Mouse (Mus musculus) liver, embryonic 11.5 days (tissue): ENCODE data around the gene Auts2. TPM values are rescaled to one million over a fixed set of nuclear protein-coding genes. Genes with fewer than 3 reads are reported as not detected.

Experiments
- ATAC-seq: fragments of 200-750 bp; cut with Nextera tagmentation; replicated peaks from 2 replicates; pipeline ENCODE4 v1.8.0; 2017; ENCODE audit warnings: moderate number of reproducible peaks, mild to moderate bottlenecking, moderate TSS enrichment, moderate library complexity; ENCODE audit not compliant: low FRiP score
- DNase-seq: peaks from one replicate; pipeline ENCODE4 v3.0.0-alpha.2; 2017; ENCODE audit warnings: low spot score
- H3K27ac ChIP-seq: fragments of 300-500 bp; sonication (generic); 2 replicates; pipeline ENCODE4 v1.5.1; 2014; ENCODE audit warnings: mild to moderate bottlenecking, low read depth, low read length, control low read depth
- H3K27me3 ChIP-seq: fragments of 300-500 bp; sonication (generic); replicated peaks from 2 replicates; pipeline ENCODE4 v1.6.1; 2014; ENCODE audit warnings: low read length, mixed read lengths; ENCODE audit not compliant: control insufficient read depth, insufficient read depth
- H3K36me3 ChIP-seq: fragments of 300-500 bp; sonication (generic); 2 replicates; pipeline ENCODE4 v1.6.1; 2014; ENCODE audit warnings: mild to moderate bottlenecking, low read length, moderate library complexity, mixed read lengths; ENCODE audit not compliant: control insufficient read depth, insufficient read depth
- H3K4me1 ChIP-seq: fragments of 300-500 bp; sonication (generic); replicated peaks from 2 replicates; pipeline ENCODE4 v1.6.1; 2014; ENCODE audit warnings: low read length, mixed read lengths; ENCODE audit not compliant: control insufficient read depth, insufficient read depth
- H3K4me2 ChIP-seq: fragments of 300-500 bp; sonication (generic); 2 replicates; pipeline ENCODE4 v1.6.1; 2014; ENCODE audit warnings: mild to moderate bottlenecking, control low read depth, moderate library complexity
- H3K4me3 ChIP-seq: fragments of 300-500 bp; sonication (generic); 2 replicates; pipeline ENCODE4 v1.5.1; 2014; ENCODE audit warnings: low read depth, low read length, control low read depth
- H3K9ac ChIP-seq: fragments of 300-500 bp; sonication (generic); 2 replicates; pipeline ENCODE4 v1.6.1; 2014; ENCODE audit warnings: low read depth, low read length, control low read depth
- H3K9me3 ChIP-seq: fragments of 300-500 bp; sonication (generic); 2 replicates; pipeline ENCODE4 v1.6.1; 2016; ENCODE audit warnings: low read length, inconsistent platforms, mixed read lengths; ENCODE audit not compliant: control insufficient read depth
- WGBS: fragments of 180-500 bp; shearing (Covaris S2); extraction: QIAGEN DNeasy Blood & Tissue Kit; methylation state at CpG from one replicate; pipeline ENCODE4 v1.1.7; 2014; 5-methylcytosine and 5-hydroxymethylcytosine counted together
- polyA plus RNA-seq: library from polyadenylated mRNA; unstranded; fragments of >200 nt; fragmentation: Nextera tagmentation; extraction: Ambion mirVana; gene quantifications from 2 replicates; pipeline ENCODE4 v1.2.1, GENCODE M21; 2014

The Auts2 gene
- polyA plus RNA-seq, 1 experiment from 2014 or later, result 13.8 TPM

GRCm38 (mm10) chr5:132318026-132318765 is 224.9 kb downstream of the Auts2 start:
- ATAC-seq, result no peak

DNA sequence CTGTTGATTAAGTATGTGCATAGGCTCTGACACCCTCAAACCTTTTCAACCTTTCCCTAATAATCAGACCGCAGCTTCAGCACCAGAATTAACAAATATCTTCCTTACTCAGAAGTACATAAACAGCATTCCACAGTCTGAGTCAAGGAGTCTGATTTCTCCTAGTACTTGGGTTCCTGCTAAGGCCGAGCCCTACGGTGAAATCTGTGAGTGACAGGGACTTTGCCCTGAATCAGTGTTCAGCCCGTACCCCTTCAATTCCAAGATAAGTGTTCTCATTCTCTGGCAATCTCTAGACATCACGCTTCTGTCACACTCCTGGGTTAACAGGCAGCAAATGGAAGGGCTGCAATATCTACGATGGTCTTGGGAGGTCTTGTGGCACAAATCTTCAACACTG is 226.2 kb downstream of the Auts2 start:
- ATAC-seq, result no peak
- no peak for DNase-seq
- H3K9me3 ChIP-seq, result no peaks in the 10 kb centered on the region
- 74% methylated on average over 6 of the region's 6 CpGs for whole genome bisulfite sequencing
- H3K4me3 ChIP-seq, result no peak overlapping the region
- H3K36me3 ChIP-seq, result no peaks in the 10 kb centered on the region
- H3K27ac ChIP-seq, result no peak overlapping the region
- no peaks in the 10 kb centered on the region for H3K27me3 ChIP-seq
- H3K4me1 ChIP-seq, result no peaks in the 10 kb centered on the region
- no peak overlapping the region for H3K4me2 ChIP-seq
- no peak overlapping the region for H3K9ac ChIP-seq

More at GRCm38 (mm10) chr5:132318026-132318765, 224.9 kb downstream of the Auts2 start:
- Histone ChIP-seq H3K27ac (no peak overlapping the region), H3K4me1 (no peaks in the 10 kb centered on the region), H3K27me3 (no peaks in the 10 kb centered on the region), H3K9ac (no peak overlapping the region), H3K4me2 (no peak overlapping the region), H3K36me3 (no peaks in the 10 kb centered on the region), H3K4me3 (no peak overlapping the region), H3K9me3 (no peaks in the 10 kb centered on the region)
- WGBS, result 79% methylated on average over 9 of the region's 9 CpGs
- DNase-seq, result no peak

DNA sequence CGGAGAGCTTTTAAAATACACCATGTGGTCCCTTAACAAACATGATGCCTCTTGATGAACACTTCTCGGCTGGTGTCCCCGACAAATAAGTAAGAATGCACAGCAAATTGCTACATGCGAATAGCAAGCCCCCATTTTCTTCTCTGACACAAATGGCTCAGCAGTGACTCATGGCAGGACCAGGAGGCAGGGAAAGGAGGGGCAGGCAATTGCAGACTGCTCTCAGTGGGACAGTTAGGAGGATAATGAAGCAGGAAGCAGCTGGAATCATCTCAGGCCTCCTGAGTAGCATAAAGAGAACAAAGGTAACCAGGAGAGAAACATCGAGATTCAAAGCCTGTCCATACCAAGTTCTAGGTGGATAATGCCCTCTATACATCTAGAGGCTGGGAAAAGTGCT is 228.8 kb downstream of the Auts2 start:
- 85% methylated on average over 5 of the region's 5 CpGs for WGBS
- H3K4me1 ChIP-seq, result no peaks in the 10 kb centered on the region
- H3K9ac ChIP-seq, result no peak overlapping the region
- no peak for ATAC-seq
- DNase-seq, result no peak
- no peak overlapping the region for H3K4me3 ChIP-seq
- H3K36me3 ChIP-seq, result no peaks in the 10 kb centered on the region
- no peak overlapping the region for H3K4me2 ChIP-seq
- H3K9me3 ChIP-seq, result no peaks in the 10 kb centered on the region
- H3K27me3 ChIP-seq, result no peaks in the 10 kb centered on the region
- no peak overlapping the region for H3K27ac ChIP-seq

DNA sequence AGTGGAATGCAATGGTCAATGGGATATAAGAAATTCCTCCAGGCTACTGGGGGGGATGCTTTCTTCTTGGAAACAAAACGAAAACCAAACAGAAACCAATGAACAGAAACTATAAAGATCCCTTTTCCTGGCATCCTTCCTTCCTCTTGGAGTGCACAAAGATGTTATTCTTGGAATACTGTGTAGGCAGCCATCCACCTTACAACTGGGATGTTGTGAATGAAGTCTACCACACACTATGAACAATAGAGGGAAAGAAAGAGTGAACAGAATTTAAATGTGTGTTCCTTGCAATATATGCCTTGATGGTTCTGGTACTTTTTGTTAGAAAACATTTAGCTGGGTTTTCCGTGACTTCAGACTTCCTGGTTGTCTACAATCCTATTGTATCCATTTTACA is 236.1 kb downstream of the Auts2 start:
- Histone ChIP-seq H3K4me3 (no peak overlapping the region), H3K36me3 (no peaks in the 10 kb centered on the region), H3K9ac (no peak overlapping the region), H3K4me1 (no peaks in the 10 kb centered on the region), H3K9me3 (no peaks in the 10 kb centered on the region), H3K27me3 (no peaks in the 10 kb centered on the region), H3K27ac (no peak overlapping the region), H3K4me2 (no peak overlapping the region)
- 85% methylated on average over 2 of the region's 2 CpGs for WGBS
- no peak for ATAC-seq
- DNase-seq, result no peak

DNA sequence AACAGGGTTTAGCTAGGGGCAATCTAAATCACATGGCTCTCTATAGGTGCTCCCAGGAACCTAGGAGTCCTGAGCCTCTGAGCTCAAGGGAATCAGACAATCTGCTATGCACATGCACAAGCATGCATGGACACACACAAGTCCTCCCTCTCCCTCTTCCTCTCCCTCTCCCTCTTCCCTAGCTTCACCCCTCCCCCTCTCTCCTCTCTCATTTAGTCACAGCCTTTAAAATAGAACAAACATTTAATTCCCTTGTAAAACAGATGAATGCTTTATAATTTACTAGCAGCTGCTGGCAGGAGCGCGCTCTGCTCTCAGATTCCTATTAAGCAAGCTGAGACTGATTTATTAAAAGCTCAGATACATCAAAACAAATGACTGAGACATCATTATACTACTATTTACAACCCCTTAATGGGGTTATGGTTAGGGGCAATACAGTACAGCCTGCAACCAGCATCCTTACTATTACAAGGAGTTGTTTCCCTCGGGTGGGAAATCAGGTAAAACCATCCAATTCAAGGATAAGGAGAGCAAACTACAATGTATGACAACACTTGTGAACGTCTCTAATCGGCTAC is 237.7 kb downstream of the Auts2 start:
- H3K4me3 ChIP-seq, result no peak overlapping the region
- H3K27me3 ChIP-seq, result no peaks in the 10 kb centered on the region
- H3K36me3 ChIP-seq, result no peaks in the 10 kb centered on the region
- ATAC-seq (no peak), DNase-seq (no peak)
- no peak overlapping the region for H3K27ac ChIP-seq
- H3K9ac ChIP-seq, result no peak overlapping the region
- no peaks in the 10 kb centered on the region for H3K4me1 ChIP-seq
- no peaks in the 10 kb centered on the region for H3K9me3 ChIP-seq
- 76% methylated on average over 5 of the region's 5 CpGs for WGBS
- H3K4me2 ChIP-seq, result no peak overlapping the region

- Histone ChIP-seq H3K4me3 (no peak overlapping the region), H3K27me3 (no peaks in the 10 kb centered on the region), H3K4me2 (no peak overlapping the region), H3K9me3 (no peaks in the 10 kb centered on the region), H3K27ac (no peak overlapping the region), H3K36me3 (no peaks in the 10 kb centered on the region), H3K9ac (no peak overlapping the region), H3K4me1 (peaks cover 3% of the 10 kb centered on the region; the same call in 1 of the 2 replicates)
- 51% methylated on average over 4 of the region's 4 CpGs for WGBS
- peak; percentile 56 for ATAC-seq
- DNase-seq, result no peak
Observed at GRCm38 (mm10) chr5:132302778-132303177, 240.4 kb downstream of the Auts2 start.

DNA sequence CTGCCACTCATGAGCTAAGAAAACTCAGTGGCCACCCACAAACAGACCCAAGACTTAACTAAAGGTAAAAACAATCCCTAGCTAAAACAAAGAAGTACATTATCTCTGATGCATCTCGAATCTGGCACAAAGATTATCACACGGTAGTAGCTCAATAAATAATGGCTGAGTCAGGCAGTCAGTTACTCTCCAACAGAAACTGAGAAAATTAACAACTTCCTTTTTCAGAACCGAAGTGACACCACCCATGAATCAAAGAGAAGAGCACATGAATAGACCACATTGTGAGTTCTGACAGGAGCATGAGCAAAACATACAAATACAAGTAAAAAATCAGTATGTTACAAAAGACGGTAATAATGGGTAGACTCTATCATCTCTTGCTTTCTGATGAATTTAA is 242.3 kb downstream of the Auts2 start:
- 53% methylated on average over 4 of the region's 4 CpGs for WGBS
- no peak for ATAC-seq
- H3K27me3 ChIP-seq, result no peaks in the 10 kb centered on the region

DNA sequence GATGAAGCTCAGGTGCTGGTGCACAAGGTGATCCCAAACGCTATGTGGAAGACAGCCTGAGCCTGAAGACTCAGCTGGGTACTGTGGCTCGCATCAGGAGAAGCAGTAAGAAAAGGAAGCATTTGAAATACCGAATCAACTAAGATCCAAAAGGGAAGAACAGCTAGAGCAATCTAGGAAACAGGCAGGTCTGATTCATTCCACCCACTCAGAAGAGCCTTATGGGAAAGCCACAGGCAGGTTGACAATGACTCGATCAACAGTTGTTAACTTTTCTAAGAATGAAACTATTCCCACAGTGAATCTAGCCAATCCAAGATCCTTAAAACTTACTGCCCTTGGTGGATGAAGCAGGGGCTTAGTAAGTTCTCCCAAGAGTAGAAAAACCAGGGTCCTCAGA is 243.4 kb downstream of the Auts2 start:
- no peak for DNase-seq
- WGBS, result 75% methylated on average over 4 of the region's 4 CpGs
- H3K4me3 ChIP-seq, result no peak overlapping the region
- H3K9me3 ChIP-seq, result no peaks in the 10 kb centered on the region
- no peak overlapping the region for H3K9ac ChIP-seq
- no peak overlapping the region for H3K4me2 ChIP-seq
- peaks cover 3% of the 10 kb centered on the region; the same call in 1 of the 2 replicates for H3K4me1 ChIP-seq
- H3K27me3 ChIP-seq, result no peaks in the 10 kb centered on the region
- ATAC-seq, result no peak
- no peaks in the 10 kb centered on the region for H3K36me3 ChIP-seq
- no peak overlapping the region for H3K27ac ChIP-seq

More for the DNA sequence above, 242.3 kb downstream of the Auts2 start:
- Histone ChIP-seq H3K36me3 (no peaks in the 10 kb centered on the region), H3K9me3 (no peaks in the 10 kb centered on the region), H3K27ac (no peak overlapping the region), H3K4me2 (no peak overlapping the region), H3K4me1 (peaks cover 3% of the 10 kb centered on the region; the same call in 1 of the 2 replicates), H3K4me3 (no peak overlapping the region), H3K9ac (no peak overlapping the region)
- DNase-seq, result no peak

DNA sequence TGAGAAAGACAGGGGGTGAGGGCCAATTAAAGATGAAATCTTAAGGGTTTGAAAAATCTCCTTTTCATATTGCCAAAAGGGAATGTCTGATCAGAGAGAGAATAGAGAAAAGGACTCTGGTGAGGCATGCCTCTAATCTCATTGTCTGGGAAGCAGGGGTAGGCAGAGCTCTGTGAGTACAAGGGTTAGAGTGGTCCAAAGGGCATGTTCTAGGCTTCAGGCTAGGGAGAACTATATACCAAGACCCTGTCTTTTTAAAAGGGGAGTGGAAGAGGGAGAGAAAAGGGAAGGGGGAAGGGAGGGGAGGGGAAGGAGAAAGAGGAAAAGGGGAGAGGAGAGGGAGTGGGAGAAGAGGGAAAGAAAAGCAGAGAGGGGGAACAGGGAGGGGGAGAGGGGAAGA is 244.1 kb downstream of the Auts2 start:
- no peak overlapping the region for H3K27ac ChIP-seq
- ATAC-seq (no peak), DNase-seq (no peak)
- H3K36me3 ChIP-seq, result no peaks in the 10 kb centered on the region
- no peak overlapping the region for H3K4me2 ChIP-seq
- H3K4me1 ChIP-seq, result peaks cover 3% of the 10 kb centered on the region; the same call in 1 of the 2 replicates
- H3K9me3 ChIP-seq, result no peaks in the 10 kb centered on the region
- H3K27me3 ChIP-seq, result no peaks in the 10 kb centered on the region
- no peak overlapping the region for H3K9ac ChIP-seq
- H3K4me3 ChIP-seq, result no peak overlapping the region
